Mouse (Mus musculus): ENCODE measurements around the gene Fbf1. TPM values are rescaled to one million over a fixed set of nuclear protein-coding genes. Genes with fewer than 3 reads are reported as not detected.

Gene Fbf1
- polyA plus RNA-seq, 1 experiment from 2014 or later, result 52.5 TPM

DNA sequence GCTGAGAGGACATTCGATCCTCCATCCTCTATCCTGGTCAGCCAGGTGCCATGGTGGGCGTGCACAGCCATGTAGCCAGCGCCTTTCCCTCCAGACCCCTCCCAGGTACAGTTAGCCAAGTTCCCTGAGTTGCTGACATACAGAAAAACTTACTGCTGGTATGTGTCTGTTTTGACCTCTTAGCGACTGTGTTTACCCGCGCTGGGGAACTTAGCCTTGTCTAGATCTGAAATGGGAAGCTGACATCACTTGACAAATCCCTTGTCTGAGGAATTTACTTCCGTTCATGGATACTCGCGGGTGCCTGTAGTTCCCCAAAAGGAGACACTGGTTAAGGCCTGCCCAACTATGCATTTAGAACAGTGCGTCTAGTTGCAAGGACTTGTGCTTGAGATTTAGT lies 57.4 kb downstream of the Fbf1 start:
- Histone ChIP-seq H3K9ac (no peak overlapping the region; the same call in 1 of the 2 replicates), H3K4me2 (peak overlapping the region; percentile 52)

DNA sequence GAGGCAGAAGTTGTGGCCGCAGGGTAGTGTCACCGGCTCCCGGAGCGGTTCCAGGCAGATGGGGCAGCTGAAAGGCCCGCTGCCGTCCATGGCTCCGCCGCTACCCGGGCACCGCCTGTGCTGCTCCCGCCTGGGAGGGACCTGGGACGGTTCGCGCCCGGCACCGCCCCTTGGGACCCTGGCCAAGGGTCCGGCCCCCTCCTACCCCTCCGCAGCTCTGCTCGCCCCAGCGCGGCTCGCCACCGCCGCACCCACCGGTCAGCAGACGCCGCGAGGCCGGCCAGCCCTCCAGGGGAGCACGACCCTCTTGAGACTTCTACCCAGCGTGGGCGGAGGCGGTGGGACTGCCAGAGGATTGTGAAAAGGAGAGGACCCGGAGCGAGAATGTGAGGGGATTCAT lies 57.8 kb downstream of the Fbf1 start:
- no peak for ATAC-seq (ENCODE audit: low read depth)

More for the DNA sequence above, 57.4 kb downstream of the Fbf1 start:
- Histone ChIP-seq H3K27ac (replicated peaks) (no peak overlapping the region), H3K4me3 (peak overlapping the region; percentile 37; the same call in 1 of the 2 replicates), H3K4me1 (replicated peaks) (peaks cover 43% of the 10 kb centered on the region), H3K27me3 (peaks cover 65% of the 10 kb centered on the region), H3K9me3 (no peaks in the 10 kb centered on the region), H3K36me3 (no peaks in the 10 kb centered on the region)
- ATAC-seq (ENCODE audit: low read depth), result no peak
- 36% methylated on average over 10 of the region's 10 CpGs for WGBS

DNA sequence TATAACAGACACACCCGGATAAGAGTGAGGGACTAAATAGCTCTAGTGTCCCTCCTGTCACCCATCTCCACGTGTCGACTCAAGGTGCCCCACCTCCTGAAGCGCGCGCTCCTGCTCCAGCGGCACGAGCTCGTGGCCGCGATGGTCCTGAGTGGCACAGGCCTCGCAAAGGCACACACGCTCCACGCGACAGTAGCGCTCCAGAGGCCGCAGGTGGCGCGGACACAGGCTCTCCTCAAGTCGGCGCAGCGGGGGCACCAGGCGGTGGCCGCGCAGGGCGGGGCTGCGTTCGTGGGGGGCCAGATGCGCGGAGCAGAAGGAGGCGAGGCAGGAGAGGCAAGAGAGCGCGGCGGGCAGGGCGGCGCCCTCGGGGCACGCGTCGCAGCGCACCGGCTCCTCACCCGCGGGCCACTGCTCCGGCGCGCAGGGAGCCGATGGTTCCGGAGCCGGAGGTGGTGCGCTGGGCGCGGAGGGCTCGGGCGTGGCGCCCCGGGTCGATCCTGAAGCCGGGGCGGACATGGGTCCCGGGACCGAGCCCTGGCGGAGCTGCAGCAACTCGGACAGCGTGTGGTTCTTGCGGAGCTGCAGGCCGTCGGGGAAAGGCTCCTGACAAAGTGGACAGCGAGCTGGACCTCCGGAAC lies 58.4 kb downstream of the Fbf1 start:
- Histone ChIP-seq H3K4me2 (peak overlapping the region; percentile 52), H3K36me3 (no peaks in the 10 kb centered on the region), H3K4me3 (peak overlapping the region; percentile 37), H3K9me3 (no peaks in the 10 kb centered on the region), H3K4me1 (replicated peaks) (peaks cover 45% of the 10 kb centered on the region), H3K27ac (replicated peaks) (no peak overlapping the region), H3K27me3 (peaks cover 68% of the 10 kb centered on the region), H3K9ac (peak overlapping the region; percentile 53)
- no peak for ATAC-seq (ENCODE audit: low read depth)
- 2% methylated on average over 54 of the region's 70 CpGs for WGBS

More for the DNA sequence above, 57.8 kb downstream of the Fbf1 start:
- peak overlapping the region; percentile 53 for H3K9ac ChIP-seq
- no peak overlapping the region for H3K27ac ChIP-seq (replicated peaks)
- peak overlapping the region; percentile 52 for H3K4me2 ChIP-seq
- H3K9me3 ChIP-seq, result no peaks in the 10 kb centered on the region
- WGBS, result 4% methylated on average over 35 of the region's 35 CpGs
- no peaks in the 10 kb centered on the region for H3K36me3 ChIP-seq
- peaks cover 68% of the 10 kb centered on the region for H3K27me3 ChIP-seq
- peaks cover 43% of the 10 kb centered on the region for H3K4me1 ChIP-seq (replicated peaks)
- peak overlapping the region; percentile 37 for H3K4me3 ChIP-seq

DNA sequence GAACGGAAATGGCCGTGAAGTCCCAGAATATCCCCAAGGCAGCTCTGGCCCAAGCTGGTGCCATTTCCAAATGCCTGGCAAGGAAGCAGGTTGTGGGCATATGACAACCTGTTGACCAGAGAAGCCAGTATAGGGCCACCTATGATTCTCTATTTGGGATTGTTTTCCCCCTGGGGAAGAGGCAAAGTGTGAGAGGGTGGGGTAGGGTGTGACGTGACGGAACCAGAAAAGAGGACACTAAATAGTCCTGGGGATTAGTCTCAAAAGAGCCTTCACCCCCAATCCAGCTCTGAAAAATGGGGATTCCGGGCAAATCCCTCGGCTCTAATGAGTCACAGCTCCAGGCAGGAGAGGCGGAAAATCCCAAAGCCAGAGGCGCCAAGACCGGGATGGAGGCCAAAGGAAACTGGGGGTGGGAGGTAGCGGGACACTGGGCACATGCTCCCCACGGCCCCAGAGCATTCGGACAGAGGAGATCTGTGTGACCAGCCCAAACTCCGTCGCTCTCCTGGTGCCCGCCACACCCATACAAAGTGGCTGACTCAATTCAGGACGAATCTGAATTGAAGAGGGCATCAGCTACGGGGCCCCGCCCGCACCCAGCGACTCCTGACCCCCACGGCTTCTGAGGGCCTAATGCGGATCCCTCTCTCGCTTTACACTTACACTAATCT lies 59.4 kb downstream of the Fbf1 start:
- no peak overlapping the region for H3K27ac ChIP-seq (replicated peaks)
- WGBS, result 4% methylated on average over 23 of the region's 23 CpGs
- H3K9ac ChIP-seq, result no peak overlapping the region
- H3K9me3 ChIP-seq, result no peaks in the 10 kb centered on the region
- peak overlapping the region; percentile 37 for H3K4me3 ChIP-seq
- H3K4me1 ChIP-seq (replicated peaks), result peaks cover 54% of the 10 kb centered on the region
- ATAC-seq (ENCODE audit: low read depth), result no peak
- H3K4me2 ChIP-seq, result peak overlapping the region; percentile 52
- H3K36me3 ChIP-seq, result no peaks in the 10 kb centered on the region
- H3K27me3 ChIP-seq, result peaks cover 68% of the 10 kb centered on the region

DNA sequence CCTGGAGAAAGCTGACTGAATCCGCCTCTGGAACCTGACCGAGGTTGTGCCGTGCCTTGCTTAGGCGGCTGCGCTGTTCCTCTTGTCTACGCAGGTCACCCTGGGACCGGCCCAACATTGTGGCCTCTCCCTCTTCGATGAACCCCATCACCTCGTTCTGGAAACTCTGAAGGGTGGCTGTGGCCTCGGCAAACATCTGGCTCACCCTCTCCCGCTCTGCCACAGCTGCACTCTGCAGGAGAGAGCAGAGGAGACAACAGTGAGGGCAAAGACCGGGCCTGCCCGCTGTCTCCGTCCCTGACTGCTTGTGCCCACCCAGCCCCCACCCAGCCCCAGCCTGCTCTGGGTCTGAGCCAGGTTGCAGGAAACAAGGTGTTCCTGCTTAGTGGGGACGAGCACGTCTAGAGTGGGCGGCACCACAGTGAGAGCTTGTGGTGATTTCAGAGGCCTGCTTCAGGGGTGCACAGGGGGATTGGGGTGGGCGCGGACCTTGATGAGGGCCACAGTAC lies 60.1 kb downstream of the Fbf1 start:
- Histone ChIP-seq H3K4me2 (peak overlapping the region; percentile 52), H3K4me3 (0 out of 2 replicates have a peak overlapping the region, but pooled peaks have one; percentile 37), H3K9ac (peak overlapping the region; percentile 10; the same call in 1 of the 2 replicates)

DNA sequence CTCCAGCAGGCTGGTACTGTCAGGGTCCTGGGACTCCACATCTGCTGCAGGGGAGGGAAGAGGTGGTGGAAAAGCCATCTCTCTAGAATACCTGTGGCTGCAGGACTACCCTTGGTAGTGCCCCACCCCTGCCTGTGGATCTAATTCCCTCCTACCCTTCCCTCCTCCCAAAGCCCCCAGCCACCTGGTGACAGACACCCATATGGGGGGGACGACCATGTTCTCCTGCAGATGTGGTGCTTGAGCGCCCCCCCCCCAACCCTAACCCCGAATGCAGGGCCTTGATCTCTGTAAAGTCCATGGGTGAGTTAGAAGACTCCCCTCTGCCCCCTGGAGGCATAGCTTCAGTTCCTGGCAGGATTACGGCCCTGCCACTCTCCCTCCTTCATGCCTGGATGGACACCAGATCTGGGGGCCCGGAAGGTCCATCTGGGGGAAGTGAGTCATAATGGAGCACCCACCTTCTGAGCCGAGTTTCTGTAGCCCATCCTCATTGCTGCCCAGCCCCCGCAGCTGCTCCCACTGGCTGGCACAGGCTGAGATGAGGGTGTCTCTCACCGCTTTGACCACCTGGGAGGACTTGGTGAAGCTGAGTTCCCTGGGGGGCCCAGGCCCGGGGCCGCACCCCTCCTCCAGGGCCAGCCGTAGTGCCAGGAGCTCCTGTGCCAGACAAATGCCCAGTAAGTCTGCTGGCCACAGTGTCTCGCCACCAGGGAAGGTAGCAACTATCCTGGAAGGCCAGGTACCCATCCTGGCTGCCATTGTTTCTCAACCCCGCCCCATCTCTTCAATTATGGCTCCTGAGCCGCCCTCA lies 60.8 kb downstream of the Fbf1 start:
- Histone ChIP-seq H3K9ac (no peak overlapping the region), H3K36me3 (no peaks in the 10 kb centered on the region), H3K27me3 (peaks cover 68% of the 10 kb centered on the region), H3K4me1 (replicated peaks) (peaks cover 62% of the 10 kb centered on the region), H3K4me3 (no peak overlapping the region), H3K9me3 (no peaks in the 10 kb centered on the region), H3K27ac (replicated peaks) (no peak overlapping the region), H3K4me2 (peak overlapping the region; percentile 52)
- 24% methylated on average over 14 of the region's 14 CpGs for WGBS
- ATAC-seq (ENCODE audit: low read depth), result no peak

More for the DNA sequence above, 60.1 kb downstream of the Fbf1 start:
- H3K4me1 ChIP-seq (replicated peaks), result peaks cover 58% of the 10 kb centered on the region
- no peak for ATAC-seq (ENCODE audit: low read depth)
- peaks cover 68% of the 10 kb centered on the region for H3K27me3 ChIP-seq
- WGBS, result 14% methylated on average over 19 of the region's 19 CpGs
- no peaks in the 10 kb centered on the region for H3K36me3 ChIP-seq
- no peak overlapping the region for H3K27ac ChIP-seq (replicated peaks)
- no peaks in the 10 kb centered on the region for H3K9me3 ChIP-seq

DNA sequence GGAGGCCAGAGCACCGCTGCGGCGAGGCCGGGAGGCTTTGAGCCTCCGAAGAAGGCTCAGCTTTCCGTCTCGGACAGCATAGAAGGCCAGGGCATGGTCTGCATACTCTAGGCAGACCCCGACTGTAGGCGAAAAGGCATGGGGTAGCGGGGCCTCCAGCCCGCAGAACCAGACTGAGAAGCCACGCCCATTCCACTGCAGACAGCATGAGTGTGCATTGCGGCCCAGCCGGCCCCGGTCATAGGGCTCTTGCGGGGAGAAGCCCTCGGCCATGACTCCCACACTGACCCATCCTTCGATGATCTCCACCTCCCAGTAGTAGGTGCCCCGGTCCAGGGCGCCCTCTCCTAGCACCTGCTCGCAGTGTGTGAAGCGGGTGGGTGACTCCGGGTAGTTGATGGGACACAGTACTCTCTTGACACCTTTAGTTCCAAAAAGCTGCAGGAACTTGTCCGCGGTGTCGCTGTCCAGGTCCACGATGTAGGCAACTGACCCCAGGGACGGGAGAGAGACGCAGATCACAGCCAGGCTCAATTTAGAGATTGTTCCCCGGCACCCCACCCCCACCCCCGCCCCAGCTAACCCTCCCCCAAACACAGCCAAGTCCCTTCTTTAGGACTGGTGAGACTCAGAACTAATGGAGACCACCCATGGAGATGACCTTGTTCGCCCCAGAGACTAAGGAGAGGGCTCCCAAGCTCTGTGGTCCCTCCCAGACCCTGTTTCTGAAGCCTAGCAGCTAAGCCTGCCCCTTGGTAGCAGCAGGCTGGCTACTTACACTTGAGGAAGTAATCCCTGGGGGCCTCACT lies 61.6 kb downstream of the Fbf1 start:
- H3K4me1 ChIP-seq (replicated peaks), result peaks cover 70% of the 10 kb centered on the region
- no peak overlapping the region for H3K27ac ChIP-seq (replicated peaks)
- no peaks in the 10 kb centered on the region for H3K36me3 ChIP-seq
- peaks cover 61% of the 10 kb centered on the region for H3K27me3 ChIP-seq
- H3K9ac ChIP-seq, result no peak overlapping the region
- H3K4me3 ChIP-seq, result no peak overlapping the region
- WGBS, result 19% methylated on average over 32 of the region's 32 CpGs
- H3K4me2 ChIP-seq, result peak overlapping the region; percentile 25; the same call in 1 of the 2 replicates
- H3K9me3 ChIP-seq, result no peaks in the 10 kb centered on the region
- no peak for ATAC-seq (ENCODE audit: low read depth)

DNA sequence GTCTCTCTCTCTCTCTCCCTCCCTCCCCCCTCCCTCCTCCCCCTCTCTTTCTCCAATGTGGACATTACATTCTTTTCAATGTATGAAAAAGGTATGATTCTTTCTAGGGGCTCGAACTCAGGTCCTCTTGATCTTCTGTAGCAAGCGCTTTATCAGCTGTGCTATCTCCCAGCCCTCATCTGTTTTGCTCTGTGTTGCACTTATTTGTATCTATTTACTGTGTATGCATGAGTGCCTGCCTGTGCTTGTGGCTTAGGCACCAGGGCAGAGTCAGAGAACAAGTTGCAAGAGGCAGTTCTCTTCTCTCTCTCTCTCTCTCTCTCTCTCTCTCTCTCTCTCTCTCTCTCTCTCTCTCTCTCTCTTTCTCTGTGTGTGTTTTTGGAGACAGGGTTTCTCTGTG lies 62.9 kb downstream of the Fbf1 start:
- H3K27me3 ChIP-seq, result peaks cover 48% of the 10 kb centered on the region
- no peak overlapping the region for H3K4me3 ChIP-seq
- H3K9ac ChIP-seq, result no peak overlapping the region
- H3K36me3 ChIP-seq, result no peaks in the 10 kb centered on the region
- 98% methylated on average over 2 of the region's 2 CpGs for WGBS
- no peaks in the 10 kb centered on the region for H3K9me3 ChIP-seq
- H3K27ac ChIP-seq (replicated peaks), result no peak overlapping the region
- no peak for ATAC-seq (ENCODE audit: low read depth)
- peaks cover 68% of the 10 kb centered on the region for H3K4me1 ChIP-seq (replicated peaks)
- no peak overlapping the region for H3K4me2 ChIP-seq

DNA sequence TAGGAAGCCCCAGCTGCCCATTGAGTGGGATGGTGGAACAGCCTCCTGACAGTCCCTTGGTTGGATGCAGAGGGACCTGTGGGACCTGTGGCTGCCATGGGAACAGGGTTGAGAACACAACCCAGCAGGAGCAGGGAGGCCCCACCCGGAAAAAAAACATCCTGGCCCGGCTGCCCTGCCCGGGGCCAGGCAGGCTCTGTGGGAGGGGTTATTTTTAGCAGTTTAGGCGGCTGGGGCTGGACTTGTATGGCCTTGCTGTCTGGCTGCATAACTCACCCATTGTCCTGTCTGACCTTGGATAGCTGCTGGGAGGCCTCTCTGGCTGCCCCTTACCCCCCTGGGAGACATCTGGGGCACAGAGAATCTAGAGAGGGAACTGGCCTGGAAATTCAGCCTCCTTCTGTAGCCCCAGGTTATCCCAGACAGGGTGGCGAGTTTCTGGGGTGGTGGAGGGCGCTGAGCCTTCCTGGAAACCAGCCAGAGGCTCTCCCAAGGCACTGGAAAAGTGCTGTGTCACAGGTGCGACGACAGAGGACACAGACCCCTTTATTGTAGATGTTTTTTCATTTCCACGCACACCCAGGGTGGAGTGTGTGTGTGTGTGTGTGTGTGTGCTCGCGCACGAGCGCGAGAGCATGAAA lies 63.8 kb downstream of the Fbf1 start:
- WGBS, result 30% methylated on average over 14 of the region's 14 CpGs
- ATAC-seq (ENCODE audit: low read depth), result peak; percentile 23; the same call in 1 of the 2 replicates

DNA sequence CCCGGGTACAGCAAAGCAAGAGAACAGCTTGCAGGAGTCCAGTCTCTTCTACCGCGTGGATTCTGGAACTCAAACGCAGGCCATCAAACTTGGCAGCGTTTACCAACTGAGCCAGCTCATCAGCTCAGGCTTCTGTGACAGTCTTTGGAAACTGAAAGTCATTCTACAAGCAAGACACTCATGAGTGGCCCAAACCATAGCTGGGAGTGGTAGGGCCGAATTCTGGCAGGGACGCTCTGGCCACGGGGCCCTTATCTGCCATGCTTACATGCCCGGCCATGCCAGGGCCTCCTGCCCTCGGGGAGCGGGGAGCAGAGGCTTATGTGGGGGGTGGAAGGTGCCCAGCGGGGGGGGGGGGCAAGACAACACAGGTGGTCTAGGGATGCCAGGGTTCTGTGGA lies 64.4 kb downstream of the Fbf1 start:
- no peak for ATAC-seq (ENCODE audit: low read depth)
- H3K4me1 ChIP-seq (replicated peaks), result peaks cover 54% of the 10 kb centered on the region
- H3K27me3 ChIP-seq, result peaks cover 33% of the 10 kb centered on the region
- no peaks in the 10 kb centered on the region for H3K9me3 ChIP-seq
- no peak overlapping the region; the same call in 1 of the 2 replicates for H3K9ac ChIP-seq
- WGBS, result 79% methylated on average over 12 of the region's 12 CpGs
- H3K36me3 ChIP-seq, result no peaks in the 10 kb centered on the region
- no peak overlapping the region for H3K4me2 ChIP-seq
- H3K4me3 ChIP-seq, result no peak overlapping the region
- 0 out of 2 replicates have a peak overlapping the region, but pooled peaks have one; percentile 52 for H3K27ac ChIP-seq (replicated peaks)

More for the DNA sequence above, 63.8 kb downstream of the Fbf1 start:
- H3K36me3 ChIP-seq, result no peaks in the 10 kb centered on the region
- H3K27me3 ChIP-seq, result peaks cover 38% of the 10 kb centered on the region
- no peaks in the 10 kb centered on the region for H3K9me3 ChIP-seq
- H3K4me3 ChIP-seq, result no peak overlapping the region
- H3K4me2 ChIP-seq, result no peak overlapping the region
- 0 out of 2 replicates have a peak overlapping the region, but pooled peaks have one; percentile 52 for H3K27ac ChIP-seq (replicated peaks)
- H3K4me1 ChIP-seq (replicated peaks), result peaks cover 59% of the 10 kb centered on the region
- peak overlapping the region; percentile 43; the same call in 1 of the 2 replicates for H3K9ac ChIP-seq

DNA sequence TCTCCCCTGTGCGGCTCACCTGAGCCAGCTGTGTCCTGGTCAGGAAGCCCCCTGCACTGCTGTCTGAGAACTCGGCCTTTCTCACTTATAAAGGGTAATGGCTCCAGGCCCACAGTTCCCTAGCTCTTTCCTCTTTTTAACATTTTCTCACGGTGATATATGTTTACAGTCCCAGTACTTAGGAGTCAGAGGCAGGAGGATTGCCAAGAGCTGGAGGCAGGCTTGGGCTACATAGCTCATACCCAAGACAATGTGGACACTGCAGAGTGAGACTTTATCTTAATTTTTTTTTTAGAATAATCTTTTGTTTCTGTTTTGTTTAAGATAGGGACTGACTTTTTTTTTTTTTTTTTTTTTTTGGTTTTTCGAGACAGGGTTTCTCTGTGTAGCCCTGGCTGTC lies 65.5 kb downstream of the Fbf1 start:
- 54% methylated on average over 3 of the region's 4 CpGs for WGBS
- Histone ChIP-seq H3K27me3 (peaks cover 22% of the 10 kb centered on the region), H3K4me1 (replicated peaks) (peaks cover 47% of the 10 kb centered on the region), H3K9ac (0 out of 2 replicates have a peak overlapping the region, but pooled peaks have one; percentile 9), H3K36me3 (no peaks in the 10 kb centered on the region), H3K4me3 (no peak overlapping the region), H3K4me2 (no peak overlapping the region), H3K9me3 (no peaks in the 10 kb centered on the region), H3K27ac (replicated peaks) (peak overlapping the region; percentile 76)
- no peak for ATAC-seq (ENCODE audit: low read depth)

All from neural tube, embryonic 13.5 days (tissue).